Mouse (Mus musculus) CH12.LX (cell line): ENCODE results near the gene Il1b.

Source experiments
- BHLHE40 ChIP-seq: IDR thresholded peaks from 2 replicates; pipeline ENCODE4 v1.6.1; 2011; ENCODE audit warnings: mild to moderate bottlenecking, low read depth, low read length, improper control_type of control experiment
- CHD1 ChIP-seq: IDR thresholded peaks from 2 replicates; pipeline ENCODE4 v1.6.1; 2012; ENCODE audit warnings: low read depth, low read length, improper control_type of control experiment, inconsistent platforms
- CTCF ChIP-seq, 2 experiments: IDR thresholded peaks in 1 of 2; conservative IDR thresholded peaks in 1 of 2; 2 replicates each; pipeline ENCODE4 v1.5.1; 2011 to 2012; ENCODE audit warnings: low read depth in 2 of 2, low read length in 2 of 2, improper control_type of control experiment in 1 of 2, inconsistent platforms in 1 of 2, mild to moderate bottlenecking in 1 of 2, moderate library complexity in 1 of 2
- MAFK ChIP-seq: IDR thresholded peaks from 2 replicates; pipeline ENCODE4 v1.6.1; 2011; ENCODE audit warnings: low read length, improper control_type of control experiment; ENCODE audit not compliant: insufficient replicate concordance
- PAX5 ChIP-seq: IDR thresholded peaks from 2 replicates; pipeline ENCODE4 v1.6.1; 2012; ENCODE audit warnings: low read length, inconsistent platforms, mixed read lengths
- POLR2A ChIP-seq: IDR thresholded peaks from 2 replicates; pipeline ENCODE4 v1.6.1; 2011; ENCODE audit warnings: low read depth, mild to moderate bottlenecking, improper control_type of control experiment, low read length
- UBTF ChIP-seq: IDR thresholded peaks from 2 replicates; pipeline ENCODE4 v1.6.1; 2012; ENCODE audit warnings: low read depth, mild to moderate bottlenecking, inconsistent platforms, low read length, improper control_type of control experiment, moderate library complexity
- ZC3H11A ChIP-seq: IDR thresholded peaks from 2 replicates; pipeline ENCODE4 v1.6.1; 2012; ENCODE audit warnings: low read depth, mild to moderate bottlenecking, inconsistent platforms, low read length, improper control_type of control experiment
- ZNF384 ChIP-seq: IDR thresholded peaks from 2 replicates; pipeline ENCODE4 v1.6.1; 2012; ENCODE audit warnings: low read depth, low read length, improper control_type of control experiment, inconsistent platforms

DNA sequence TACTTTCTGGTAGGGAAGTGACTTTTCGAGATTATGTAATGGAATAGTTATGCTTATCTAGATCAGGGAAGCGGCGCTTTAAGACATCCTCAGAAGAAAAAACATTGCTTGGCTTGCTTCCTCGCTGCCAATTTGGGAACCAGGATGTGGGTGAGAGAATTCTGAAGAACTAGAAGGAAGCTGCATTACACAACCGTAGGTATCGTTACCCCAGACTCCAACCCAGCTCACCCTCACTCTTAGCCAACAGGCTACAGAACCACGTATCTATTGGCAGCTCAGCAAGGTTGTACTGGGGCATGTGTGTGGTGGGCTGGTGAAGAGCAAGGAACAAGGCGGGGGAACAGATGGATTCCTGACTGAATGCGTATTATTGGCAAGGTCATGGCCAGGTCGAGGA, 10.7 kb downstream of the Il1b start:
- TF ChIP-seq CTCF (conservative IDR thresholded peaks at IDR 0.05 in 1 of 2, IDR thresholded peaks at IDR 0.05 in 1 of 2; ENCODE audit: low read depth in 2 of 2, low read length in 2 of 2): no peak
- no peak for TF ChIP-seq BHLHE40
- TF ChIP-seq ZNF384: no peak
- no peak for TF ChIP-seq UBTF
- no peak for TF ChIP-seq MAFK
- TF ChIP-seq CHD1: no peak
- TF ChIP-seq POLR2A: no peak
- no peak for TF ChIP-seq ZC3H11A
- TF ChIP-seq PAX5: no peak
